ENCODE assay signal across 13 mouse cellular contexts in the genomic region with DNA sequence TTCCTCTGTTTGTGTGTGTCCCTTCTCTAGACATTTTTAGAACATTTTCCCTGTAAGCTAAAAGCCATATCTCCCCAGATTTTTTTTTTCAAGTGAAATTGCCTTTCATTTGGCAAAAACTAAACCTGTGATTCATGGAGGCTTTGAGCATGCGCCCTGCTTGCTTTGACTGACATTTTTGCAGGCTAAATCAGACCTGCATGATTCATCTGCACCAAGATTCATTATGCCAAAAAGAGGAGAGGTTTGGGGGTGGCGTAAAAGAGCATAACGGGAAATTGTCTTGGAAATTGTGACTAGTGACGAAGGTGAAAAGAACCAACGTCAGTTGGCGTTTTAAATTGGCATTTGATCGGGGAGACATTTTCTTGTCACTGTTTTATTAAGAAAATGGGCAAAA.
A peak's percentile ranks its signal among the peaks of the same experiment; 100 is the strongest.
DNase-seq lines count a peak whose midpoint lies in the region; TF ChIP-seq lines count a peak whose summit lies in the region.
"Had no signal": no experiment of that assay in that cellular context is flagged by ENCODE, and none has a peak within 500 bp of the region (broad histone marks: within the 10 kb centered on the region; RNA-seq: fewer than 3 reads in every experiment).

No protein-coding gene starts in this region.

- no peak for TF ChIP-seq POLR2A in cortical plate, adult 2 months (IDR thresholded peaks at IDR 0.05; ENCODE audit: extremely low read depth, insufficient read depth, low read length)

- H3K4me1 ChIP-seq in cortical plate, adult 2 months (ENCODE audit: control insufficient read depth, insufficient read depth, low read length): peaks cover 5% of the 10 kb centered on the region; the same call in 1 of the 2 replicates
- H3K4me1 ChIP-seq: kidney, embryonic 15.5 days; limb, embryonic 13.5 days; stomach, embryonic 15.5 days had no signal

- peak; percentile 43 for DNase-seq in layer of hippocampus, adult 11-12 months (ENCODE audit: low spot score)
- no peak for DNase-seq in layer of hippocampus, adult 9-10 months (ENCODE audit: low spot score)
- DNase-seq in left cerebral cortex, adult 18-20 months (ENCODE audit: low spot score in 2 of 2): peak; percentile 69 to 73
- peak; percentile 57 to 74 for DNase-seq in right cerebral cortex, postnatal 36 days (ENCODE audit: low spot score in 2 of 2)
- DNase-seq in ovary, postnatal 14 days (ENCODE audit: low spot score): no peak
- no peak for DNase-seq in embryo, embryonic 10 days (ENCODE audit: low spot score)
- DNase-seq: heart, adult 11 months; heart, postnatal 14 days; lung, adult 18-20 months had no signal

- TF ChIP-seq CTCF in cortical plate, adult 2 months (IDR thresholded peaks at IDR 0.05; ENCODE audit: extremely low read depth, insufficient read depth, low read length): no peak

- peak overlapping the region; percentile 75; the same call in 1 of the 2 replicates for H3K27ac ChIP-seq in cortical plate, adult 2 months (ENCODE audit: insufficient read depth, low read length)
- H3K27ac ChIP-seq: kidney, embryonic 15.5 days; limb, embryonic 13.5 days; stomach, embryonic 15.5 days had no signal

- no peak overlapping the region for H3K4me3 ChIP-seq in cortical plate, adult 2 months (ENCODE audit: insufficient read depth, low read length)
- H3K4me3 ChIP-seq: kidney, embryonic 15.5 days; limb, embryonic 13.5 days; stomach, embryonic 15.5 days had no signal

Comparison
In these comparisons a context has a peak if more than half of its experiments do, and no peak if none do; other contexts are left out.
1. DNase-seq: peak in layer of hippocampus, adult 11-12 months (single experiment), left cerebral cortex, adult 18-20 months (2 of 2) and right cerebral cortex, postnatal 36 days (2 of 2); none in layer of hippocampus, adult 9-10 months (single experiment), ovary, postnatal 14 days (single experiment) and embryo, embryonic 10 days (single experiment).